Mouse (Mus musculus) heart, adult 2 months (tissue): ENCODE results near the gene Hgd.

Experiments used
- CTCF ChIP-seq: fragments of 200-600 bp; IDR thresholded peaks from 2 replicates; pipeline ENCODE4 v1.8.1; 2022; ENCODE audit warnings: antibody characterized with exemption, mild to moderate bottlenecking, moderate library complexity
- EP300 ChIP-seq: fragments of 200-500 bp; IDR thresholded peaks from 2 replicates; pipeline ENCODE4 v1.6.1; 2011; ENCODE audit warnings: low read depth, low read length, control low read depth; ENCODE audit not compliant: insufficient read depth
- POLR2A ChIP-seq: fragments of 200-500 bp; IDR thresholded peaks from 2 replicates; pipeline ENCODE4 v1.6.1; 2011; ENCODE audit warnings: mild to moderate bottlenecking, low read depth, low read length, control low read depth; ENCODE audit not compliant: insufficient read depth

GRCm38 (mm10) chr16:37616104-37616503 is 36.2 kb downstream of the Hgd start:
- TF ChIP-seq CTCF (no peak), POLR2A (no peak), EP300 (no peak)
